Mouse (Mus musculus) ES-Bruce4 (cell line): ENCODE data around the gene Kdelr1. TPM values are rescaled to one million over a fixed set of nuclear protein-coding genes. Genes with fewer than 3 reads are reported as not detected.

Experiments
- H3K27ac ChIP-seq: 2 replicates; pipeline ENCODE4 v1.5.1; 2012; ENCODE audit warnings: low read length, inconsistent platforms; ENCODE audit not compliant: insufficient read depth
- H3K27me3 ChIP-seq: 2 replicates; pipeline ENCODE4 v1.6.1; 2012; ENCODE audit warnings: mild to moderate bottlenecking, low read length, inconsistent platforms; ENCODE audit not compliant: control insufficient read depth, poor library complexity, insufficient read depth, severe bottlenecking
- H3K36me3 ChIP-seq: 2 replicates; pipeline ENCODE4 v1.6.1; 2012; ENCODE audit warnings: inconsistent platforms, mild to moderate bottlenecking, low read length, moderate library complexity; ENCODE audit not compliant: control insufficient read depth, poor library complexity, insufficient read depth, severe bottlenecking
- H3K4me1 ChIP-seq: one replicate; pipeline ENCODE4 v1.8.1; 2011; ENCODE audit warnings: low read length; ENCODE audit not compliant: control insufficient read depth, insufficient read depth
- H3K4me3 ChIP-seq: 2 replicates; pipeline ENCODE4 v1.5.1; 2011; ENCODE audit warnings: low read depth, mild to moderate bottlenecking, low read length
- H3K9ac ChIP-seq: 2 replicates; pipeline ENCODE4 v1.6.1; 2012; ENCODE audit warnings: low read depth, mild to moderate bottlenecking, inconsistent platforms; ENCODE audit not compliant: poor library complexity, severe bottlenecking
- H3K9me3 ChIP-seq: replicated peaks from 2 replicates; pipeline ENCODE4 v1.6.1; 2012; ENCODE audit warnings: mild to moderate bottlenecking, low read length, inconsistent platforms; ENCODE audit not compliant: control insufficient read depth, poor library complexity, insufficient read depth, severe bottlenecking
- CTCF ChIP-seq: IDR thresholded peaks from one replicate; pipeline ENCODE4 v1.8.1; 2011; ENCODE audit warnings: low read depth, low read length
- EP300 ChIP-seq: IDR thresholded peaks from 2 replicates; pipeline ENCODE4 v1.6.1; 2011; ENCODE audit warnings: low read depth, low read length; ENCODE audit not compliant: insufficient read depth
- POLR2A ChIP-seq: IDR thresholded peaks from one replicate; pipeline ENCODE4 v1.8.1; 2011; ENCODE audit warnings: low read length; ENCODE audit not compliant: insufficient read depth
- polyA plus RNA-seq: library from polyadenylated mRNA; stranded (reverse); fragments of >200 nt; gene quantifications from 2 replicates; pipeline ENCODE4 v1.2.4, GENCODE M21; 2011; ENCODE audit warnings: low read depth; ENCODE audit not compliant: missing spikeins, insufficient read depth, insufficient read length

Gene Kdelr1
- polyA plus RNA-seq, 1 experiment = 102 TPM

GRCm38 (mm10) chr7:45833148-45833790 is 39.3 kb upstream of the Kdelr1 start:
- H3K4me1 ChIP-seq = no peaks in the 10 kb centered on the region
- peaks cover 14% of the 10 kb centered on the region for H3K27me3 ChIP-seq
- H3K36me3 ChIP-seq = peaks cover 9% of the 10 kb centered on the region
- no peaks in the 10 kb centered on the region for H3K9me3 ChIP-seq
- peak overlapping the region; percentile 83 for H3K9ac ChIP-seq
- TF ChIP-seq EP300 (no peak), CTCF (no peak), POLR2A (no peak)
- H3K27ac ChIP-seq = no peak overlapping the region
- H3K4me3 ChIP-seq = peak overlapping the region; percentile 72

GRCm38 (mm10) chr7:45833924-45834323 is 38.6 kb upstream of the Kdelr1 start:
- Histone ChIP-seq H3K27me3 (peaks cover 14% of the 10 kb centered on the region), H3K36me3 (peaks cover 3% of the 10 kb centered on the region; the same call in 1 of the 2 replicates), H3K9ac (peak overlapping the region; percentile 83), H3K4me1 (no peaks in the 10 kb centered on the region), H3K9me3 (no peaks in the 10 kb centered on the region), H3K4me3 (peak overlapping the region; percentile 72), H3K27ac (no peak overlapping the region)
- TF ChIP-seq EP300 (no peak), POLR2A (no peak), CTCF (no peak)

- no peak for TF ChIP-seq CTCF
- no peak for TF ChIP-seq POLR2A
- no peak for TF ChIP-seq EP300
- H3K36me3 ChIP-seq = no peaks in the 10 kb centered on the region
- no peaks in the 10 kb centered on the region for H3K27me3 ChIP-seq
These were observed 29.4 kb upstream of the Kdelr1 start for GRCm38 (mm10) chr7:45842950-45843744.

GRCm38 (mm10) chr7:45848447-45849027 is 24.0 kb upstream of the Kdelr1 start:
- TF ChIP-seq POLR2A = no peak
- TF ChIP-seq EP300 = no peak
- TF ChIP-seq CTCF = no peak
- H3K4me3 ChIP-seq = no peak overlapping the region
- no peak overlapping the region for H3K9ac ChIP-seq

More at GRCm38 (mm10) chr7:45842950-45843744, 29.4 kb upstream of the Kdelr1 start:
- no peak overlapping the region for H3K27ac ChIP-seq
- H3K9me3 ChIP-seq = no peaks in the 10 kb centered on the region
- H3K9ac ChIP-seq = no peak overlapping the region
- H3K4me3 ChIP-seq = no peak overlapping the region
- H3K4me1 ChIP-seq = no peaks in the 10 kb centered on the region

GRCm38 (mm10) chr7:45850661-45851060 is 21.9 kb upstream of the Kdelr1 start:
- Histone ChIP-seq H3K9me3 (no peaks in the 10 kb centered on the region), H3K9ac (no peak overlapping the region), H3K4me3 (no peak overlapping the region), H3K4me1 (no peaks in the 10 kb centered on the region), H3K27me3 (no peaks in the 10 kb centered on the region), H3K36me3 (no peaks in the 10 kb centered on the region), H3K27ac (no peak overlapping the region)
- TF ChIP-seq CTCF (no peak), EP300 (no peak), POLR2A (no peak)

More at GRCm38 (mm10) chr7:45848447-45849027, 24.0 kb upstream of the Kdelr1 start:
- Histone ChIP-seq H3K27me3 (no peaks in the 10 kb centered on the region), H3K27ac (no peak overlapping the region), H3K9me3 (no peaks in the 10 kb centered on the region), H3K4me1 (no peaks in the 10 kb centered on the region), H3K36me3 (no peaks in the 10 kb centered on the region)

GRCm38 (mm10) chr7:45853089-45853488 is 19.5 kb upstream of the Kdelr1 start:
- TF ChIP-seq EP300 (no peak), POLR2A (no peak), CTCF (no peak)
- Histone ChIP-seq H3K4me3 (no peak overlapping the region), H3K27me3 (no peaks in the 10 kb centered on the region), H3K9me3 (no peaks in the 10 kb centered on the region), H3K36me3 (no peaks in the 10 kb centered on the region), H3K9ac (no peak overlapping the region), H3K4me1 (peaks cover 3% of the 10 kb centered on the region), H3K27ac (no peak overlapping the region)
